Mouse (Mus musculus) hindbrain, embryonic 15.5 days (tissue): ENCODE data around the gene Olfr767. TPM values are rescaled to one million over a fixed set of nuclear protein-coding genes. Genes with fewer than 3 reads are reported as not detected.
"Not testable (repeated sequence)": the region's sequence is repeated elsewhere in the genome, so short reads cannot be mapped to it uniquely, and the experiment has no call there.

Experiments used
- ATAC-seq: fragments of 200-750 bp; cut with Nextera tagmentation; 2 replicates; pipeline ENCODE4 v1.8.0; 2017; ENCODE audit warnings: low read depth, moderate number of reproducible peaks, moderate TSS enrichment; ENCODE audit not compliant: low FRiP score
- H3K27ac ChIP-seq: fragments of 300-500 bp; sonication (generic); replicated peaks from 2 replicates; pipeline ENCODE4 v1.5.1; 2015; ENCODE audit warnings: mild to moderate bottlenecking, inconsistent platforms
- H3K27me3 ChIP-seq: fragments of 300-500 bp; sonication (generic); 2 replicates; pipeline ENCODE4 v1.6.1; 2015; ENCODE audit warnings: control low read depth, inconsistent platforms
- H3K36me3 ChIP-seq: fragments of 300-500 bp; sonication (generic); 2 replicates; pipeline ENCODE4 v1.6.1; 2015; ENCODE audit warnings: control low read depth, inconsistent platforms
- H3K4me1 ChIP-seq: fragments of 300-500 bp; sonication (generic); replicated peaks from 2 replicates; pipeline ENCODE4 v1.6.1; 2015; ENCODE audit warnings: control low read depth, inconsistent platforms
- H3K4me2 ChIP-seq: fragments of 300-500 bp; sonication (generic); 2 replicates; pipeline ENCODE4 v1.6.1; 2015; ENCODE audit warnings: moderate library complexity, mild to moderate bottlenecking, inconsistent platforms
- H3K4me3 ChIP-seq: fragments of 300-500 bp; sonication (generic); 2 replicates; pipeline ENCODE4 v1.5.1; 2015; ENCODE audit warnings: mild to moderate bottlenecking, inconsistent platforms
- H3K9ac ChIP-seq: fragments of 300-500 bp; sonication (generic); 2 replicates; pipeline ENCODE4 v1.6.1; 2015; ENCODE audit warnings: inconsistent platforms
- H3K9me3 ChIP-seq: fragments of 300-500 bp; sonication (generic); 2 replicates; pipeline ENCODE4 v1.6.1; 2016; ENCODE audit warnings: control low read depth, inconsistent platforms
- whole genome bisulfite sequencing: fragments of 180-500 bp; shearing (Covaris S2); methylation state at CpG from one replicate; pipeline ENCODE4 v1.1.7; 2015; 5-methylcytosine and 5-hydroxymethylcytosine counted together
- polyA plus RNA-seq: library from polyadenylated mRNA; unstranded; fragments of >200 nt; fragmentation: Nextera tagmentation; extraction: Ambion mirVana; gene quantifications from 2 replicates; pipeline ENCODE4 v1.2.1, GENCODE M21; 2015

The Olfr767 gene
- not detected in 2 replicates for polyA plus RNA-seq

GRCm38 (mm10) chr10:129082810-129083209 is at the start of gene Olfr767:
Gene Olfr767, minus strand, starts transcription at chr10:129082910.
- H3K27ac ChIP-seq, H3K4me2 ChIP-seq, ATAC-seq: not testable (repeated sequence)

DNA sequence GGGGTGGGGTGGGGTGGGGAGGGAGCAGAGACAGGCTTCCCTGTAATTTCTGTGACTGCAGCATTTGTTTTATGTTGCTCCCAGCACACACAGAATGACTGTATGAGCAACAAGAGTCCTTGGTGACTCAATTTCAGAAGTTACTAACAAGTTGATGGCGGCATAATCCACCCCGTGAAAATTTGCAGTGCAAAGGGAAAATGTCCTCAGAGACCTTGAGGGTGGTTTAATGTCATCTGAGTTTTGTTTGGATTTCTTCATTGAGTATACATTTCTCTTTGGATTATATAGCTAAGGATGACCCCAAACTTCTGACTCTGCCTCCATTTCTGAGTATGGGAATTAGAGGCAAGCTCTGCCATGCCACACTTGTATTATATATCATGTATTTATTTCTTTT is 35.1 kb upstream of the Olfr767 start, which contains the start of gene Olfr769:
Olfr769 (minus strand) TSS at position 101 of the 400 bp plus-strand sequence.
- no peak within 1 kb of the TSS for H3K4me3 ChIP-seq
- H3K4me2 ChIP-seq, result no peak within 1 kb of the TSS
- 93% methylated on average over 2 of the region's 2 CpGs for WGBS
- no peak for ATAC-seq
- no peaks in the 10 kb centered on the region for H3K9me3 ChIP-seq
- H3K27ac ChIP-seq, result no peak within 1 kb of the TSS
- no peak within 1 kb of the TSS for H3K9ac ChIP-seq
- H3K4me1 ChIP-seq, result no peaks in the 10 kb centered on the region
- H3K27me3 ChIP-seq, result no peaks in the 10 kb centered on the region
- H3K36me3 ChIP-seq, result no peaks in the 10 kb centered on the region

More at GRCm38 (mm10) chr10:129082810-129083209, at the start of gene Olfr767:
- H3K4me1 ChIP-seq, H3K36me3 ChIP-seq, H3K4me3 ChIP-seq, H3K9me3 ChIP-seq, H3K9ac ChIP-seq, H3K27me3 ChIP-seq: not testable (repeated sequence)

- Histone ChIP-seq H3K9ac (no peak overlapping the region), H3K27me3 (no peaks in the 10 kb centered on the region), H3K4me2 (no peak overlapping the region), H3K36me3 (no peaks in the 10 kb centered on the region), H3K27ac (no peak overlapping the region), H3K4me1 (no peaks in the 10 kb centered on the region), H3K9me3 (no peaks in the 10 kb centered on the region), H3K4me3 (no peak overlapping the region)
- ATAC-seq, result no peak
- WGBS, result 94% methylated on average over 3 of the region's 3 CpGs
Measured at GRCm38 (mm10) chr10:129115146-129115545, 32.4 kb upstream of the Olfr767 start.

DNA sequence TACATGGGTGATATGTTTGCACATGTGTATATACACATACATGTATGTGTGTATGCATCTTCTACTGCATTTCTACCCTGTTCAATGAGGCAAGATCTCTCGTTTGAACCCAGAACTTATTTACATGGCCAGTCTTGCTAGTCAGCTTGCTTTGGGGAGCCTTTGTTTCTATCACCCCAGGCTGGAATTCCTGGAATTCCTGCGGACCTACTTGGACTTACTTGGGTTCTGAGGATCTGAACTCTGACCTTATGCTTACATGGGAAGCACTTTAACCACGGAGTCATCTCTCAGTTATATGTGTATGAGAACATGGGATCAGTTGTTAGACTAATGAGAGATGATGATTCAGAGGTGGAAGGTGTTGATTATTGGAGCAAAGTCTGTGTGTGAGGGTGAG is 18.5 kb upstream of the Olfr767 start:
- Histone ChIP-seq H3K36me3 (no peaks in the 10 kb centered on the region), H3K4me1 (no peaks in the 10 kb centered on the region), H3K4me3 (no peak overlapping the region), H3K9me3 (no peaks in the 10 kb centered on the region), H3K4me2 (no peak overlapping the region), H3K9ac (no peak overlapping the region), H3K27me3 (no peaks in the 10 kb centered on the region), H3K27ac (no peak overlapping the region)
- no peak for ATAC-seq
- 30% methylated on average over 3 of the region's 3 CpGs for WGBS

DNA sequence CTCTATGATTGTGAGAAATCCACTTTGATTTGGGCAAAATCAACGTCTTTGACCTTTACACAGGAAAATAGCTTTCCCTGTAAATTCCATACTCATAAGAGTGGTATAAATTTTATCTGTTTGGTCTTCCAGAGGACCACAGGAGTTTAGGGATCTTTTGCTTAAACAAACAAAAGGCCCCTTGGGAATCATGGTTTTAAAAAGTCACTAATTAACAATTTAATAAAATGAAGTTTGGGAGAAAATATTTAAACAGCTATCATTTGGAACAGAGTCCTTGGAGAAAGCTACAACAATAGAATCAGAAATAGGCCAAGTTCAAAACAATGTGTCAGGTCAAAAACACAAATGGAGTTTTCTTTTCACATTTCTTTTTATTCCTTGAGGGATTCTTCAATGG is 16.6 kb upstream of the Olfr767 start, which contains the start of gene Olfr768:
Olfr768 (minus strand) TSS at position 101 of the 400 bp plus-strand sequence.
- Histone ChIP-seq H3K4me2 (no peak within 1 kb of the TSS), H3K9ac (no peak within 1 kb of the TSS), H3K4me3 (no peak within 1 kb of the TSS), H3K27ac (no peak within 1 kb of the TSS), H3K27me3 (no peaks in the 10 kb centered on the region), H3K9me3 (no peaks in the 10 kb centered on the region), H3K36me3 (no peaks in the 10 kb centered on the region), H3K4me1 (no peaks in the 10 kb centered on the region)
- no peak for ATAC-seq
- WGBS, result 87% methylated on average over 1 of the region's 1 CpGs

GRCm38 (mm10) chr10:129068877-129069276 is 13.8 kb downstream of the Olfr767 start, which contains the start of gene Olfr766-ps1:
Gene Olfr766-ps1, minus strand, starts transcription at chr10:129068977.
- Histone ChIP-seq H3K36me3 (no peaks in the 10 kb centered on the region), H3K4me3 (no peak within 1 kb of the TSS), H3K9ac (no peak within 1 kb of the TSS), H3K9me3 (no peaks in the 10 kb centered on the region), H3K4me1 (no peaks in the 10 kb centered on the region), H3K4me2 (no peak within 1 kb of the TSS), H3K27me3 (no peaks in the 10 kb centered on the region), H3K27ac (no peak within 1 kb of the TSS)
- 82% methylated on average over 2 of the region's 2 CpGs for WGBS
- no peak for ATAC-seq

DNA sequence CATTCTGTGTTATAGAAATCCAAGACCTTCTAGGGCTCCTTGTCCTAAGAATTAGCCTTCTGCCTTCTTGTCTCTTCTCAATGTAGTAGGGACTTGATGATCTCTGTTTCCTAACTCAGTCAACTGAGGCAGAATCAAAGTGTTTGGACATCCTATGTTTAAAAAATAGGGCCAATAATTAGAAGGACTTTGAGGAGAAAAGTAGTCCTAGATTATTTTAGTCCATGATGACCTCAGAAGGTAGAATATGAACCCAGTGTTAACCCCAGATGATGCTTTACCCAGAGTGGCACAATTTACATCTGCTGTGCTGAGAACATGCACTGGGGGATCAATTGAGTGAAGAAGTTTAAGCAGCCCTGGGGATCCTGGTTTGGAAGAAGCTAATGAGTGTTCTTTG is 32.8 kb downstream of the Olfr767 start, which contains the start of gene Olfr765:
Olfr765 (minus strand) TSS at position 101 of the 400 bp plus-strand sequence.
- not testable (repeated sequence) for H3K4me1 ChIP-seq, H3K9me3 ChIP-seq, H3K36me3 ChIP-seq, H3K27me3 ChIP-seq, H3K9ac ChIP-seq, H3K27ac ChIP-seq, H3K4me3 ChIP-seq, ATAC-seq, H3K4me2 ChIP-seq

- Histone ChIP-seq H3K36me3 (no peaks in the 10 kb centered on the region), H3K4me2 (no peak within 1 kb of the TSS), H3K9ac (no peak within 1 kb of the TSS), H3K27me3 (no peaks in the 10 kb centered on the region), H3K27ac (no peak within 1 kb of the TSS), H3K9me3 (no peaks in the 10 kb centered on the region), H3K4me3 (no peak within 1 kb of the TSS), H3K4me1 (no peaks in the 10 kb centered on the region)
- WGBS, result 86% methylated on average over 3 of the region's 3 CpGs
- no peak for ATAC-seq
Measured at GRCm38 (mm10) chr10:129039796-129040195, 42.9 kb downstream of the Olfr767 start, which contains the start of gene Olfr764-ps1. Gene Olfr764-ps1, minus strand, starts transcription at chr10:129039896.

- H3K9me3 ChIP-seq, result no peaks in the 10 kb centered on the region
- no peaks in the 10 kb centered on the region for H3K27me3 ChIP-seq
- H3K4me3 ChIP-seq, result no peak overlapping the region
- no peak overlapping the region for H3K27ac ChIP-seq
- H3K9ac ChIP-seq, result no peak overlapping the region
- H3K4me1 ChIP-seq, result no peaks in the 10 kb centered on the region
- WGBS, result 84% methylated on average over 2 of the region's 2 CpGs
- ATAC-seq, result no peak
- no peak overlapping the region for H3K4me2 ChIP-seq
- no peaks in the 10 kb centered on the region for H3K36me3 ChIP-seq
Measured at GRCm38 (mm10) chr10:129028343-129028742, 54.4 kb downstream of the Olfr767 start.

DNA sequence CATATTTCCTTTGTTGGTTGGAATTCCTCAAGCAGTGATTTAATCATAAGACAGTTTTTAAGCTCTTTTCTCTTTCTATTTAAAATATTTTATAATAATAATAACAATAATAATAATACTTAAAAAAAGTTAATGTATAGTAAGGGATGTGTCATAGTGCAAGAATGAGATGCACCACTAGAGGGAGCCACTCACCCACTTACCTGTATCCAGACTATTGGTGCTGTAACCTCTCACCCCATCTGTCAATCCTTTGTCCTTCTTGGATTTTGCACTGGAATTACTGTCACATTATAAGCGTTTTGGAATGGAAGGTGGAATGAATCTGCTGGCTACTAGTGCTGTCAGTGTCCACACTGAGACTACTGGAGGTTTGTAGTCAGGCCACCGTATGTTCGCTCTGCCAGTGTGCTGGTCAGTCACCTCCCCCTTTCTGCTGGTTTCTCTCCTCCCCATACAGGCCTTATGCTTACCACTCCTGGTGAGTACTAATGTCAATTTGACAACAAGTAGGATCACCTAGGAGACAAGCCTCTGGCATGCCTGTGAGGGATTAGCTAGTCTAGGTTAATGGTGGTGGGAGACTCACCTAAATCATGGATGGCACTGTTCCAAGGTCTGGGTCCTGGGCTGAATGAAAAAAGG is 56.6 kb downstream of the Olfr767 start:
- Histone ChIP-seq H3K36me3 (no peaks in the 10 kb centered on the region), H3K9me3 (no peaks in the 10 kb centered on the region), H3K27ac (no peak overlapping the region), H3K9ac (no peak overlapping the region), H3K27me3 (no peaks in the 10 kb centered on the region), H3K4me2 (no peak overlapping the region), H3K4me3 (no peak overlapping the region), H3K4me1 (no peaks in the 10 kb centered on the region)
- WGBS, result 61% methylated on average over 3 of the region's 3 CpGs
- peak; percentile 84; the same call in 1 of the 2 replicates for ATAC-seq
